Comparison of ENCODE assay signal across 8 mouse cellular contexts in the genomic region with DNA sequence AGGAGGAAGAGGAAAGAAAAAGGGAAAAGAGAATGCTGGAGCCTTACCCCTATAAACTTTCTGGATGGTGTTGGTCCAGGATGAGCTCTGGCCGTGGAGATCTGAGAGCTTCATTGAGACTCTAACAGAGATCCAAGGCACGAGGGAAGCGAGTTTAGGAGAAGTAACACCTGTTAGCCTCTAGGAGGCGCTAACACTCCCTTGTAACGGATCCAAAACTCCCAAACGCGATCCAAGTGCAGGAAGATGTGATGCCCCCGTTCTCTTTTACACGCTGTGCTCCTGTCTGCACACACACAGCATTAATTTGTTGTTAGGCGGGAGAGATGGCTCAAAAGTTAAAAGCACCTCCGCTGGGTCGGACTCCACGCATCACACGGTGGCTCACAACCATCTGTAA. TPM values are rescaled to one million over a fixed set of nuclear protein-coding genes. Genes with fewer than 3 reads are reported as not detected.
A peak's percentile ranks its signal among the peaks of the same experiment; 100 is the strongest.
DNase-seq lines count a peak whose midpoint lies in the region; ATAC-seq and TF ChIP-seq lines count a peak whose summit lies in the region.

No protein-coding gene starts in this region.

- intact Hi-C loops in gastrocnemius, postnatal 36 days (cut with DNase I), result no loop called here

- no peaks in the 10 kb centered on the region for H3K9me3 ChIP-seq in neural tube, embryonic 11.5 days (ENCODE audit: control insufficient read depth, low read length)
- no peaks in the 10 kb centered on the region for H3K9me3 ChIP-seq in heart, embryonic 10.5 days
- no peaks in the 10 kb centered on the region for H3K9me3 ChIP-seq in liver, embryonic 15.5 days (replicated peaks)

- TF ChIP-seq CTCF in cerebellum, adult 2 months (IDR thresholded peaks at IDR 0.05; ENCODE audit: borderline replicate concordance, insufficient read depth, low read depth, low read length), result peak; percentile 41; the same call in 1 of the 2 replicates
- peak; percentile 30; the same call in 1 of the 2 replicates for TF ChIP-seq CTCF in olfactory bulb, adult 2 months (IDR thresholded peaks at IDR 0.05; ENCODE audit: insufficient read depth, low read depth, low read length)

- no peak overlapping the region for H3K9ac ChIP-seq in neural tube, embryonic 11.5 days (ENCODE audit: low read length)
- H3K9ac ChIP-seq in liver, embryonic 15.5 days, result no peak overlapping the region

- no peak overlapping the region for H3K4me3 ChIP-seq in neural tube, embryonic 11.5 days (ENCODE audit: low read depth, low read length)
- H3K4me3 ChIP-seq in cerebellum, adult 2 months (replicated peaks; ENCODE audit: insufficient read depth, low read depth, low read length), result peak overlapping the region; percentile 16
- H3K4me3 ChIP-seq in heart, embryonic 10.5 days, result peak overlapping the region; percentile 29
- H3K4me3 ChIP-seq in liver, embryonic 15.5 days (replicated peaks), result no peak overlapping the region
- H3K4me3 ChIP-seq in olfactory bulb, adult 2 months (ENCODE audit: insufficient read depth, low read depth, low read length), result no peak overlapping the region

- peak; percentile 54 for DNase-seq in neural tube, embryonic 11.5 days (ENCODE audit: low spot score)
- DNase-seq in neural tube, embryonic 10.5 days (ENCODE audit: extremely low spot score, low spot score), result no peak
- DNase-seq in cerebellum, adult 2 months, result peak in 1 of 2 experiments; percentile 6
- DNase-seq in heart, embryonic 10.5 days (ENCODE audit: low spot score), result no peak
- no peak for DNase-seq in urinary bladder, postnatal 10 days (ENCODE audit: low spot score)
- no peak for DNase-seq in gastrocnemius, postnatal 36 days

- H3K36me3 ChIP-seq in neural tube, embryonic 11.5 days (ENCODE audit: control insufficient read depth, insufficient read depth, low read length), result no peaks in the 10 kb centered on the region
- no peaks in the 10 kb centered on the region for H3K36me3 ChIP-seq in heart, embryonic 10.5 days
- no peaks in the 10 kb centered on the region for H3K36me3 ChIP-seq in liver, embryonic 15.5 days (replicated peaks)

- H3K27ac ChIP-seq in neural tube, embryonic 11.5 days (ENCODE audit: low read depth, low read length), result no peak overlapping the region
- H3K27ac ChIP-seq in cerebellum, adult 2 months (ENCODE audit: insufficient read depth, low read length), result no peak overlapping the region
- no peak overlapping the region for H3K27ac ChIP-seq in heart, embryonic 10.5 days
- no peak overlapping the region for H3K27ac ChIP-seq in liver, embryonic 15.5 days (replicated peaks)
- H3K27ac ChIP-seq in olfactory bulb, adult 2 months (ENCODE audit: insufficient read depth, low read depth, low read length), result no peak overlapping the region

- 0 out of 2 replicates have a peak overlapping the region, but pooled peaks have one; percentile 14 for H3K4me2 ChIP-seq in neural tube, embryonic 11.5 days (ENCODE audit: low read depth)
- H3K4me2 ChIP-seq in liver, embryonic 15.5 days, result peak overlapping the region; percentile 40

- no peaks in the 10 kb centered on the region for H3K27me3 ChIP-seq in neural tube, embryonic 11.5 days (ENCODE audit: control insufficient read depth, insufficient read depth, low read length)
- H3K27me3 ChIP-seq in cerebellum, adult 2 months (ENCODE audit: control insufficient read depth, insufficient read depth, low read length), result no peaks in the 10 kb centered on the region; the same call in 1 of the 2 replicates
- H3K27me3 ChIP-seq in heart, embryonic 10.5 days (ENCODE audit: insufficient read depth, poor library complexity, severe bottlenecking), result no peaks in the 10 kb centered on the region
- H3K27me3 ChIP-seq in liver, embryonic 15.5 days, result no peaks in the 10 kb centered on the region

- TF ChIP-seq POLR2A in cerebellum, adult 2 months (IDR thresholded peaks at IDR 0.05; ENCODE audit: borderline replicate concordance, insufficient read depth, low read length), result no peak
- TF ChIP-seq POLR2A in olfactory bulb, adult 2 months (IDR thresholded peaks at IDR 0.05; ENCODE audit: insufficient read depth, low read depth, low read length), result no peak

- WGBS in neural tube, embryonic 11.5 days, result 15% methylated on average over 14 of the region's 14 CpGs
- 6% methylated on average over 14 of the region's 14 CpGs for WGBS in cerebellum, adult 2 months
- 13% methylated on average over 14 of the region's 14 CpGs for WGBS in heart, embryonic 10.5 days
- WGBS in liver, embryonic 15.5 days (ENCODE audit: insufficient replicate concordance), result 15% methylated on average over 14 of the region's 14 CpGs
- 9% methylated on average over 14 of the region's 14 CpGs for WGBS in olfactory bulb, adult 2 months

- H3K4me1 ChIP-seq in neural tube, embryonic 11.5 days (ENCODE audit: control insufficient read depth, insufficient read depth, low read length), result no peaks in the 10 kb centered on the region
- no peaks in the 10 kb centered on the region for H3K4me1 ChIP-seq in cerebellum, adult 2 months (ENCODE audit: control insufficient read depth, insufficient read depth, low read length)
- H3K4me1 ChIP-seq in heart, embryonic 10.5 days, result no peaks in the 10 kb centered on the region; the same call in 1 of the 2 replicates
- no peaks in the 10 kb centered on the region; the same call in 1 of the 2 replicates for H3K4me1 ChIP-seq in liver, embryonic 15.5 days (replicated peaks)
- H3K4me1 ChIP-seq in olfactory bulb, adult 2 months (ENCODE audit: control insufficient read depth, insufficient read depth, low read length), result peaks cover 2% of the 10 kb centered on the region; the same call in 1 of the 2 replicates

- ATAC-seq in neural tube, embryonic 11.5 days (ENCODE audit: insufficient read depth, low FRiP score, low TSS enrichment), result no peak
- no peak for ATAC-seq in liver, embryonic 15.5 days (ENCODE audit: insufficient read depth)

RNA-seq across cellular contexts. Expression of gene Rasl11a, which starts 46.3 kb away (rescaled TPM):
- 23.0 and 25.0 TPM in 2 replicates for polyA plus RNA-seq in neural tube, embryonic 11.5 days (2014; fragmentation: Nextera tagmentation; extraction: Ambion mirVana)
- polyA plus RNA-seq in cerebellum, adult 2 months (2012; rRNA removed), result 5.6 and 7.4 TPM in 2 replicates
- 11.1 and 15.1 TPM in 2 replicates for polyA plus RNA-seq in heart, embryonic 10.5 days (2016; fragmentation: Nextera tagmentation; extraction: Ambion mirVana)
- 1.8 and 2.1 TPM in 2 replicates for polyA plus RNA-seq in liver, embryonic 15.5 days (2015; fragmentation: Nextera tagmentation; extraction: Ambion mirVana)
- not detected in 2 replicates for polyA plus RNA-seq in olfactory bulb, adult 2 months (2012; ENCODE audit: insufficient read depth, insufficient read length, low replicate concordance, missing spikeins)
- total RNA-seq in gastrocnemius, postnatal 36 days (2021), result 1 to 10 TPM; 1.4 to 1.5 TPM

RNA-seq across cellular contexts. Expression of gene Gtf3a, which starts 57.3 kb away (rescaled TPM):
- 94.7 and 101 TPM in 2 replicates for polyA plus RNA-seq in neural tube, embryonic 11.5 days (2014; fragmentation: Nextera tagmentation; extraction: Ambion mirVana)
- 36.4 and 43.0 TPM in 2 replicates for polyA plus RNA-seq in cerebellum, adult 2 months (2012; rRNA removed)
- 102 and 125 TPM in 2 replicates for polyA plus RNA-seq in heart, embryonic 10.5 days (2016; fragmentation: Nextera tagmentation; extraction: Ambion mirVana)
- polyA plus RNA-seq in liver, embryonic 15.5 days (2015; fragmentation: Nextera tagmentation; extraction: Ambion mirVana), result 44.6 and 47.4 TPM in 2 replicates
- not detected in 2 replicates for polyA plus RNA-seq in olfactory bulb, adult 2 months (2012; ENCODE audit: insufficient read depth, insufficient read length, low replicate concordance, missing spikeins)
- 10 to 100 TPM; 24.6 to 26.5 TPM for total RNA-seq in gastrocnemius, postnatal 36 days (2021)

RNA-seq across cellular contexts. Expression of gene Rpl21, which starts 58.4 kb away (rescaled TPM):
- polyA plus RNA-seq in neural tube, embryonic 11.5 days (2014; fragmentation: Nextera tagmentation; extraction: Ambion mirVana), result 487 and 523 TPM in 2 replicates
- polyA plus RNA-seq in cerebellum, adult 2 months (2012; rRNA removed), result 269 and 342 TPM in 2 replicates
- 412 and 477 TPM in 2 replicates for polyA plus RNA-seq in heart, embryonic 10.5 days (2016; fragmentation: Nextera tagmentation; extraction: Ambion mirVana)
- 224 and 276 TPM in 2 replicates for polyA plus RNA-seq in liver, embryonic 15.5 days (2015; fragmentation: Nextera tagmentation; extraction: Ambion mirVana)
- not detected in 2 replicates for polyA plus RNA-seq in olfactory bulb, adult 2 months (2012; ENCODE audit: insufficient read depth, insufficient read length, low replicate concordance, missing spikeins)
- total RNA-seq in gastrocnemius, postnatal 36 days (2021), result 100 to 1,000 TPM; 104 to 128 TPM

Comparison
In these comparisons a context has a peak if more than half of its experiments do, and no peak if none do; other contexts are left out.
1. H3K4me3 ChIP-seq: peak in cerebellum, adult 2 months (single experiment) and heart, embryonic 10.5 days (single experiment); none in neural tube, embryonic 11.5 days (single experiment), liver, embryonic 15.5 days (single experiment) and olfactory bulb, adult 2 months (single experiment).